Mouse (Mus musculus): ENCODE data around the gene Plekho1. TPM values are rescaled to one million over a fixed set of nuclear protein-coding genes. Genes with fewer than 3 reads are reported as not detected.
"Not testable (repeated sequence)": the region's sequence is repeated elsewhere in the genome, so short reads cannot be mapped to it uniquely, and the experiment has no call there.

Plekho1 gene
- polyA plus RNA-seq, 1 experiment from 2014 or later = 264 TPM

DNA sequence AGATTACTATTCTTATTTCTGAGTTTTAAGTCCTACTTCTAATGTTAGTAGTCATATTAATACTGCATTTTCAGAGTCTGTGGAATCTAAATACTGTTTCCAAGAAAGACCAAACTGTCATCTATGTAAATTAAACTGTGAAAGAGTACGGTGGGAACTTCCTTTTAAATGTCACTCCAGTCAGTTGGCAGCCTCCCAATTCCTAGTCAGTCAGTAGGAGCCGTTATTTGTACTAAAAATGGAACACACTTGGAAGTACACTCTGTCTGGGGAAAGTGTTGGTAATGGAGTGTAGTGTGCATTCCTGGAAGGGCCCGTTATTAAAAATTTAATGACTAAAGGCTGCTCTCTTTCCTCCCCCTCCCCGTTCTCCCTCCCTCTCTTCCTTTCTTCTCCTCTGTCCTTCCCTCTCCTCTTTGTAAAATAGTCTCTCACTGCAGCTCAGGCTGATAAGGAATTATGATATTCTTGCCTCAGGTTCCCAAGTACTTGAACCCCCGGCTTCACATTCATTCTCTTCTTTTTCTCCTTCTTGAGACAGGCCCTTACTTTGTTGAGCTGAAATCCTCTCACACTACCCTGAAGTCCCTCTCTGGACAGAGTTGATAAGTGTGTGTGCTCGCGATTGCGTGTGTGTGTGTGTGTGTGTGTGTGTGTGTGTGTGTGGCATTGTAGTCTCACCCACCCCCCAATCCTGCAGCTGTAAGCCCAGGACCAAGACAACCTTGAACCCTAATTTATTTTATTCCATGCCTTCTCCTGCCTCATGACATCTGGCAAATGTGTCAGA lies 38.2 kb downstream of the Plekho1 start:
- H3K4me3 ChIP-seq (ENCODE audit: inconsistent target) = no peak overlapping the region
- WGBS (ENCODE audit: missing documents) = 28% methylated on average over 8 of the region's 8 CpGs
- no peak overlapping the region for H3K27ac ChIP-seq
- H3K79me2 ChIP-seq (ENCODE audit: inconsistent target) = no peaks in the 10 kb centered on the region
- H3K36me3 ChIP-seq (ENCODE audit: inconsistent target) = no peaks in the 10 kb centered on the region

DNA sequence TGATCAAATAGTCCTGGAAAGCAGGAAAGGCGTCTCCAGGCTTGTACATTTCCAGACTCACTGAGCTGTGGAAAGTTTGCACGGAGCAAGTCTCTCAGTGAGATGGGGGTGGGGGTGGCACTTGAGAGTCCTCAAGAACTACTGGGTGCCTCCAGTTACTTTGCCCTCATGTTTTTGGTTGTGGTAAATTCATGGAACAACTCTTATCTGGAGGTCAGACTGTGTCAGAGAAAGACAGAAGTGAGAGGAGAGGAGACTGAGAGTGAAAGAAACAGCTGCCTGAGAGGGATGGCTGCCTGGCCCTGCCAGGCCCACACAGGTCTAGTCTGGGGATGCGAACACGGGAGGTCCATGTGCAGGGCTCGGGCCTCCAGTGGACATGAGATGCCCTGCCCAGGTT lies 40.5 kb downstream of the Plekho1 start:
- Histone ChIP-seq H3K36me3 (ENCODE audit: inconsistent target) (no peaks in the 10 kb centered on the region), H3K79me2 (ENCODE audit: inconsistent target) (no peaks in the 10 kb centered on the region), H3K4me3 (ENCODE audit: inconsistent target) (no peak overlapping the region), H3K27ac (no peak overlapping the region)
- WGBS (ENCODE audit: missing documents) = 92% methylated on average over 5 of the region's 5 CpGs

DNA sequence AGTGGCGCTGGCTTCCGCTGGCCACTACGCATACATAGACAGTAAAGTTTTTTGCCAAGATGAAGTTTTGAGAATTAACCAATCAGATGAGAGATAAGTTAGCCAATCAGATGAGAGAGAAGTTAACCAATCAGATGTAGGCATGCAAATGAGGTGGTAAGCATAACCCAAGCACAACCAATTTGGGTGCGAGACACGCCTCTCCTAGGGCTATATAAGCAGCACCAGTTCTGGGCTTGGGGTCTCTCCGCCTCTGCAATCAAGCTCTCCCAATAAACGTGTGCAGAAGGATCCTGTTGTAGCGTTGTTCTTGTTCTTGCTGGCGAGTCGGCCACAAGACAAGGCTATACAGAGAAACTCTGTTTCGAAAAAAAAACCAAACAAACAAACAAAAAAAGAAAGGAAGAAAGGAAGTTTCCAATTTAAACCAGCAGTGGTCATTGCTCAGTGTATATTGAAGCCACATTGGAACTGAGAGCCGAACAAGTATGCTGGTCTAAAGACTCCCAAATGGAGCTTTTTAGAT lies 41.1 kb downstream of the Plekho1 start:
- H3K4me3 ChIP-seq (ENCODE audit: inconsistent target); H3K79me2 ChIP-seq (ENCODE audit: inconsistent target); H3K36me3 ChIP-seq (ENCODE audit: inconsistent target): not testable (repeated sequence)
- WGBS (ENCODE audit: missing documents) = 92% methylated on average over 8 of the region's 12 CpGs
- peak overlapping the region; percentile 46 for H3K27ac ChIP-seq

DNA sequence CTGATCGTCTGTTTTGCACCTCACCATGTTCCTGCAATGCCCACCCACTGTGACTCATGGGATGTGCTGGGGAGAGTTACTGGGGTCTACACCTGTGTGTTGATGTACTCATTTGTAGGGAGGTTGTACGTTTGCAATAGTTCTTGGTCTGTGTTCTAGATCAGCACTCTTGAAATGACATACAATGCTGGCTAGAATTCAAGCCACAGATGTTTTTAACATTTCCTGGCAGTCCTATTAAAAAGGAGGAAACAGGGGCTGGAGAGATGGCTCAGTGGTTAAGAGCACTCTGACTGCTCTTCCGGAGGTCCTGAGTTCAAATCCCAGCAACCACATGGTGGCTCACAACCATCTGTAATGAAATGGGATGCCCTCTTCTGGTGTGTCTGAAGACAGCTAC lies 42.3 kb downstream of the Plekho1 start:
- H3K27ac ChIP-seq = 0 out of 2 replicates have a peak overlapping the region, but pooled peaks have one; percentile 46
- no peaks in the 10 kb centered on the region for H3K79me2 ChIP-seq (ENCODE audit: inconsistent target)
- no peak overlapping the region for H3K4me3 ChIP-seq (ENCODE audit: inconsistent target)
- 53% methylated on average over 3 of the region's 3 CpGs for WGBS (ENCODE audit: missing documents)
- H3K36me3 ChIP-seq (ENCODE audit: inconsistent target) = no peaks in the 10 kb centered on the region

DNA sequence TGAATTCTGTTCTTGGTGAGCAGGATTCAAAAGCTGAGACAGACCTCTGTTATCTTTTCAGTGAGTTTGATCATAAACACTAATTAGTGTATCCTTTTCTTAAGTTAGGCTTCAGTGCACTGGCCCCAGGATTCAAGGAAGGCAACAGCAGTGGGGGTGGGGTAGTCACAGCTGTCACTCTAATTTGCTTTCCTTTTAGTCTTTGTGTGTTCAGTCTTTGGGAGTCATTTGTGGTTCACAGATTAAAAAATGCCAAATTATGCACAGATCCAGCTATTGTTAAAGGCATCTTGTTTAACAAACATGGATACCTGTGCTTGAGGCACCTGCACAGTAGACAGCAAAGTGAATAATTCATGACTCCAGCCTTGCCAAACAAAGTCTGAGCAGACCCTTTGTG lies 42.8 kb downstream of the Plekho1 start:
- Histone ChIP-seq H3K4me3 (ENCODE audit: inconsistent target) (no peak overlapping the region), H3K79me2 (ENCODE audit: inconsistent target) (no peaks in the 10 kb centered on the region)

DNA sequence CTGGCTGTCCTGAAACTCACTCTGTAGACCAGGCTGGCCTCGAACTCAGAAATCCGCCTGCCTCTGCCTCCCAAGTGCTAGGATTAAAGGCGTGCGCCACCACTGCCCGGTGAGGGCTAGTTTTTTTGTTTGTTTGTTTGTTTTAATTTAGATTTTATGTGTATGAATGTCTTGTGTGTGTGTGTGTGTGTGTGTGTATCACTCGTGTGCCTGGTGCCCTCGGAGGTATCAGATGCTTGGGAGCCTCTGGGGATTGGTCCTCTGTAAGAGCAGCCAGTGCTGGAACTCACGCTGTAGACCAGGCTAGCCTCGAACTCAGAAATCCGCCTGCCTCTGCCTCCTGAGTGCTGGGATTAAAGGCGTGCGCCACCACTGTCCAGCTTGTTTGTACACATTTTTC lies 44.2 kb downstream of the Plekho1 start:
- peak overlapping the region; percentile 57 for H3K4me3 ChIP-seq (ENCODE audit: inconsistent target)
- 60% methylated on average over 8 of the region's 12 CpGs for WGBS (ENCODE audit: missing documents)
- H3K79me2 ChIP-seq (ENCODE audit: inconsistent target); H3K36me3 ChIP-seq (ENCODE audit: inconsistent target): not testable (repeated sequence)
- H3K27ac ChIP-seq = peak overlapping the region; percentile 98

More for the DNA sequence above, 42.8 kb downstream of the Plekho1 start:
- H3K27ac ChIP-seq = no peak overlapping the region
- no peaks in the 10 kb centered on the region for H3K36me3 ChIP-seq (ENCODE audit: inconsistent target)

DNA sequence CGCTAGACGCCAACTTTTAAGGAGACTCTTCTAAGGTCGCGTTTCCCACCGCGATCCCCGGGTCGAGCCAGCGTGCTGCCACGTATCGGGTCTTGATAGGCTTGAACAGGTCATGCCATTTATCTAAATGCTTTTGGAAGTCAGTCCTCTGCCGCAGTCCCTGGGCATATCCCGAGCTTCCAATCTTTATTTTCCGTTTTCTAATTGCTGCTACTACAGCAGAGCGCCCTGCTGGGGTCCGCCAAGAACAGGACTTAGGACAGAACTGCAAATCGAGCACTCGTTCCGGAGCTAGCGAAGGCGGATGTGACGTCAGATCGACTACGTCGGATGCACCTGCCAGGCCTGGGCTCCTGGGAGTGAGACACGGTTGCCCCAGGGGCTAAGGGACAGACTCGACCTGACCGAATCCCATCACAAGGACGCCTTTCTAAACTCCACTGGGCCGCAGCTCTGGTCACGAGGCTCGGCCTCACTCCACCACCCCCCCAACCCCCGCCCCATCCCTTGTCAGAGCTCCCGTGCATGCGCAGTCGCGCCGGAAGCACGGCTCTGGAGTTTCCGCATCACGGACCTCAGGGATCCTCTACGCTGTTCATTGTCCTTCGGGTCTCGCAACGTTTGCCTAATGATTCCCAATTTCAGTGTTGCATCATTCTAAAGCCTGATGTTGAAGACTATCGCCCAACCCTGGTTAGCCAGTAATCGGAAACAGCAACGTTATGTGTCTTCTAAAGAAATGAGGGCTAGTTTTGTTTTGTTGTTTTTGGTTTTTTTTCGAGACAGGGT lies 44.8 kb downstream of the Plekho1 start:
- Histone ChIP-seq H3K79me2 (ENCODE audit: inconsistent target) (no peaks in the 10 kb centered on the region), H3K4me3 (ENCODE audit: inconsistent target) (peak overlapping the region; percentile 57), H3K27ac (peak overlapping the region; percentile 98), H3K36me3 (ENCODE audit: inconsistent target) (peaks cover 5% of the 10 kb centered on the region; the same call in 1 of the 2 replicates)
- under 1% methylated on average over 45 of the region's 49 CpGs for WGBS (ENCODE audit: missing documents)

DNA sequence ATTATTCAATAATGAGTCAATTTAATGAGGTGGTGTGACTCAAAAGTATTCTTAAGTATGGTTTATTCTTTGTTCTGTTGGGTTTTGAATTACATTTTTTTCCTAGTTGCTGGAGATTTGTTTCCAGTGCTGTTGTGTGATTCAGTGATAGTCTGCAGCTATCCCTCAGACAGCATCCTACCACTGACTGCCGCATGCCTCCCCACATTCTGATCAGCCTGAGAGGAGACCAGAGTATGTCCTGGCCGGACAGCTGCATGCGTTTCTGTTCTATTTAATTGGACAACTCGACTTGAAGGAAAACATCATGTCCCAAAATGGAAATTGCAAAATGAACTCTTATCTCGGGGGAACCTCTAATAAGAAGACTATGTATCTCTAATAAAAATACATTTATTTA lies 47.5 kb downstream of the Plekho1 start:
- 96% methylated on average over 5 of the region's 5 CpGs for WGBS (ENCODE audit: missing documents)
- Histone ChIP-seq H3K4me3 (ENCODE audit: inconsistent target) (no peak overlapping the region), H3K36me3 (ENCODE audit: inconsistent target) (peaks cover 10% of the 10 kb centered on the region; the same call in 1 of the 2 replicates), H3K27ac (no peak overlapping the region), H3K79me2 (ENCODE audit: inconsistent target) (no peaks in the 10 kb centered on the region)

DNA sequence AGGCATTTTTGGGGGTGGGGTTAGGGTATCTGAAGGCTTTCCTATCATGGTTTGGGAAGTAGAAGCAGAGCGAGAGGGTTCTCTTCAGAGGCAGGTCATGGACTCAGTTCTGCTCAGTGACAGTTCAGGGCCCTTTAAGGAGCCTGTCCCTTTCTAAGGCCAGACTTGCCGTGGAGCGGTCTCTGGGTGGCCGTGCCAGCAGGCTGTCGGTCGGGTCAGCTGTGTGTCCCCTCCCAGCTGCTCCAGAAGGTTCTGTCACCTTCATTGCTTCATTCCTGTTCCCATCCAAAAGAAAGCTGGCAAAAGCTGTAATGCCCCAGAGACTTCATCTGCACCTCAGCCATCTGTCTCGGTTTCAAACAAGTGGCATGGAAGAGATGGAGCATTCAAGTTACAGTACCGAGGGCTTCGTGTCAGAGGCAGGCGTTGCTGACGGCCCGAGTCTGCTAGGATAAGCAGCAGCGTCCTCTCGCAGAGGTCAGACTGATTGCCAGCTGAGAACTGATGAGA lies 50.0 kb downstream of the Plekho1 start:
- peaks cover 10% of the 10 kb centered on the region; the same call in 1 of the 2 replicates for H3K36me3 ChIP-seq (ENCODE audit: inconsistent target)
- WGBS (ENCODE audit: missing documents) = 96% methylated on average over 14 of the region's 14 CpGs
- no peak overlapping the region for H3K27ac ChIP-seq
- H3K4me3 ChIP-seq (ENCODE audit: inconsistent target) = no peak overlapping the region
- H3K79me2 ChIP-seq (ENCODE audit: inconsistent target) = peaks cover 19% of the 10 kb centered on the region

DNA sequence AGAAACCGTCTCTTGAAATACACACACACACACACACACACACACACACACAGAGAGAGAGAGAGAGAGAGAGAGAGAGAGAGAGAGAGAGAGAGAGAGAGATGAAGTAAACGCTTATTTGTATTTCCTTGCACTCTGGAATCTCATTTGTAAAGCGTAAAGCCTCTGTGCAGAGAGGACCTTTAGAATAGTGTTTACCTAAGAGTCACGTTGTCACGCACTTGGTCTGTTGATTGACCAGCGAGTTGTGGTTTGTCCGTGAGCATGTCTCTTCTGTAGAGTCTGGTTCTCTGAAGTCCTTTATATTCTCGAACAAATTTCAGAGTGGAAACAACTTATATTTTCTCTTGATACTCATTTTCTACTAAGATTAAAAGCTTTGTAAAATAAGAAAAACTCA lies 51.1 kb downstream of the Plekho1 start:
- Histone ChIP-seq H3K27ac (no peak overlapping the region), H3K4me3 (ENCODE audit: inconsistent target) (no peak overlapping the region), H3K36me3 (ENCODE audit: inconsistent target) (peaks cover 10% of the 10 kb centered on the region; the same call in 1 of the 2 replicates), H3K79me2 (ENCODE audit: inconsistent target) (peaks cover 29% of the 10 kb centered on the region)
- 90% methylated on average over 8 of the region's 8 CpGs for WGBS (ENCODE audit: missing documents)

DNA sequence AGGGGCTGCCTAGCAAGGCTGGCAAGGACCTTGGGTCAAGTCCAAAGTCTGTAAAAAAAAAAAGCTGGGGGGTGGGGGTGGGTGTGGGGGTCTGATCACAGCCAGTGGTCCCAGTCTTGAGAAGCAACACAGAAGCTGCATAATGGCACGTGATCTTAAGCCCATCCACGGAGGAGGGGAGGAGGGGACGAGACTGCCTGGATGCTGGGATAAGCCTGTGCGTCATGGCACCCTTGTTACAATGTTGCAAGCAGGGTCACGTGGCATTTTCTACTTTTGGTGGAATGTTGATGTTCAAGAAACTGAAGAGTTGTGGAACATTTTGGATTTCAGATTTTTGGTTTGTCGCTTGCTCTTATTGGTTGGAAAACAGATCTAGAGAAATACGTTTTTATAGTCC lies 52.6 kb downstream of the Plekho1 start:
- Histone ChIP-seq H3K79me2 (ENCODE audit: inconsistent target) (peaks cover 37% of the 10 kb centered on the region), H3K36me3 (ENCODE audit: inconsistent target) (peaks cover 14% of the 10 kb centered on the region; the same call in 1 of the 2 replicates), H3K27ac (no peak overlapping the region), H3K4me3 (ENCODE audit: inconsistent target) (no peak overlapping the region)
- 99% methylated on average over 6 of the region's 7 CpGs for WGBS (ENCODE audit: missing documents)

DNA sequence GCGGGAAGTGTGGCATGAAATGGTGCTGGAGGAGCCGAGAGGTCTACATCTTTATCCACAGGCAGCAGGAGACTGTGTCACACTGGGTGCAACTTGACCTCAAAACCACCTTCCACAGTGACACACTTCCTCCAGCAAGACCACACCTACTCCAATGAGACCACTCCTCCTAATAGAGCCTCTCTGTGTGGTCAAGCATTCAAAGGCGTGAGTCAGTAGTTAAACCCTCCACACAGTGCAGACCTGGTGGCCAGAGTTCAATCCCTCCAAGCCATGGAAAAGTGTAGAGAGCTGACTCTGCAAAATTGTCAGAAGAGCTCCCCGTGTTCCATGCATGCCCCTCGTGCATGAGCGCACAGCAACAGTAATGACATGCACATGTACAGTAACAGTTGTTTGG lies 53.1 kb downstream of the Plekho1 start:
- H3K36me3 ChIP-seq (ENCODE audit: inconsistent target) = peaks cover 19% of the 10 kb centered on the region; the same call in 1 of the 2 replicates
- H3K27ac ChIP-seq = no peak overlapping the region
- WGBS (ENCODE audit: missing documents) = 80% methylated on average over 6 of the region's 6 CpGs
- no peak overlapping the region for H3K4me3 ChIP-seq (ENCODE audit: inconsistent target)
- peaks cover 37% of the 10 kb centered on the region for H3K79me2 ChIP-seq (ENCODE audit: inconsistent target)

DNA sequence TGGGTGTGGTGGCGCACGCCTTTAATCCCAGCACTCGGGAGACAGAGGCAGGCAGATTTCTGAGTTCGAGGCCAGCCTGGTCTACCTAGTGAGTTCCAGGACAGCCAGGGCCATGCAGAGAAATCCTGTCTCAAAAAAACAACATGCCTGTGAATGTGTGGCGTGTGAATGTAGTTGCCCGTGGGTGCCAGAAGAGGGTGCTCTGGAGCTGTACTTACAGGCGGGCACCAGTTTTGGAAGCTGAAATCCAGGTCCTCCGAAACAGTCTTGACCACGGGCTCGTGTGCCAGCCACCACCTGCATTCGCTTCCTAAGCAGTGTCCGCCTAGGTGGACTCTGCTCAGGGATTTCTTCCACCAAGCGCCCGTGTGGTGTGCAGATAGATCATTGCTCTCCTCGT lies 57.0 kb downstream of the Plekho1 start:
- Histone ChIP-seq H3K27ac (no peak overlapping the region), H3K79me2 (ENCODE audit: inconsistent target) (peaks cover 37% of the 10 kb centered on the region), H3K4me3 (ENCODE audit: inconsistent target) (no peak overlapping the region), H3K36me3 (ENCODE audit: inconsistent target) (peaks cover 16% of the 10 kb centered on the region; the same call in 1 of the 2 replicates)
- 93% methylated on average over 15 of the region's 15 CpGs for WGBS (ENCODE audit: missing documents)

Data from macrophage (primary cell).